Mouse (Mus musculus): ENCODE measurements around the gene Aif1l.

The Aif1l gene

GRCm38 (mm10) chr2:32008716-32009115, 58.8 kb downstream of the Aif1l start:
- in situ Hi-C loops (cut with MseI, MboI), result no loop called here

GRCm38 (mm10) chr2:32019704-32020103, 69.8 kb downstream of the Aif1l start:
- in situ Hi-C loops (cut with MseI, MboI), result no loop called here

GRCm38 (mm10) chr2:32020229-32020628, 70.3 kb downstream of the Aif1l start:
- in situ Hi-C loops (cut with MseI, MboI), result no loop called here

All from mouse trophoblast stem cell (cell line).